Mouse (Mus musculus) hematopoietic stem cell, adult 5-6 weeks (primary cell): ENCODE measurements around the gene Gm20696. TPM values are rescaled to one million over a fixed set of nuclear protein-coding genes. Genes with fewer than 3 reads are reported as not detected.

ENCODE experiments used
- ATAC-seq, 2 experiments: fragments of 125-278 bp in 1 of 2; replicated peaks in 1 of 2; 2 replicates each; pipeline ENCODE4 v1.8.0; 2016 to 2017; ENCODE audit warnings: inconsistent platforms in 2 of 2, mild to moderate bottlenecking in 2 of 2, moderate number of reproducible peaks in 2 of 2, low read depth in 1 of 2, moderate TSS enrichment in 1 of 2; ENCODE audit not compliant: low FRiP score in 2 of 2, poor library complexity in 2 of 2, severe bottlenecking in 2 of 2, insufficient read depth in 1 of 2, low TSS enrichment in 1 of 2
- total RNA-seq: library from RNA; stranded (forward); fragments of 172-1452, 232-1000 nt; gene quantifications from 2 replicates; pipeline ENCODE4 v1.2.3, GENCODE M21; 2017

Gm20696 gene
- total RNA-seq, 1 experiment from 2014 or later: 1.9 TPM

- no peak for ATAC-seq
Measured at GRCm38 (mm10) chr6:99249496-99250030, 417.0 kb downstream of the Gm20696 start.

DNA sequence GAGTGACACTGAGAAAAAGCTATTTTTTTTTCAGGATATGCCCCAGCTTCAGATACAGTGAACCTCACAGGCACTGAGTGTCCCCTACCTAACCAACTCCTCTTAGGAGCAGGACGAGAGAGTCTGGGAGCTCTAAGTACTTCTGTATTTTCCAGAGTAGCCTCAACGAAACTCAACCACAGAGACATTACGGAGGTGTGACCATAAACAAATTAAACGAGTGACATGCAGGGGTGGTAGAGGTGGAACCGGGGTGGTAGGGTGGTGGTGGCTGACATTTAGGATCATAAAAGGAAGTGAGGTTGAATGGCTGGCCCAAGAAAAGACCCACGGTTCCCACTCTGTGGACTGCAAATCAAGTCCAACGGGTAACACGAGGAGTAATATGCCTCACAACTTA lies 418.2 kb downstream of the Gm20696 start:
- ATAC-seq: peak; percentile 60 to 76

GRCm38 (mm10) chr6:99241625-99242395 lies 424.8 kb downstream of the Gm20696 start:
- peak; percentile 94 to 95 for ATAC-seq

- ATAC-seq: no peak
Measured at GRCm38 (mm10) chr6:99240764-99241163, 425.8 kb downstream of the Gm20696 start.

- ATAC-seq: no peak
Measured at GRCm38 (mm10) chr6:99235588-99235987, 431.0 kb downstream of the Gm20696 start.

- ATAC-seq: no peak
Measured at GRCm38 (mm10) chr6:99233411-99233810, 433.2 kb downstream of the Gm20696 start.

DNA sequence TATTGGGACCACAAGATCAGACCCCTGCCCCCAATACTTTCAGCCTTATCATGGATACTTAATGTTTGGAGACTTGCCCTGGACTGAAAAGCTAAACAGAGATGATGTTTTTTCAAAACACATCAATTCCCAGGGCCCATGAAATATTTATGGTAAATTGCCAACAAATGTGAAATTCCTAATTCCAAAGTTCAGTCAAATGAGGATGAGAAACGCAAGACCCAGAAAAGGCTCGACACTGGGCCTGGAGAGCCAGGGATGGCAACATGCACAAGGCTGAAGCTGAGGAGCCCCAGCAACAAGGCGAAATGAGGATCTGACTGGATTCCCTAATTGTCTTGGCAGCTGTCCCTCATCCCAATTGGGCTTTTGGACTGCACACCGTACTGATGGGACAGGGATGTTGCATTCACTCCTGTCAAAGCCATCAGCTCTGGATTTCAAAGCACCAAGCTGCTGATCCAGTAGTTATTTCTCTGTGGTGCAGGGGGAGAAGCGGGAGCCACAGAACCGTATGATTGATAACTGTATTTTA lies 438.2 kb downstream of the Gm20696 start:
- no peak for ATAC-seq

GRCm38 (mm10) chr6:99221147-99221546 lies 445.4 kb downstream of the Gm20696 start:
- no peak for ATAC-seq

DNA sequence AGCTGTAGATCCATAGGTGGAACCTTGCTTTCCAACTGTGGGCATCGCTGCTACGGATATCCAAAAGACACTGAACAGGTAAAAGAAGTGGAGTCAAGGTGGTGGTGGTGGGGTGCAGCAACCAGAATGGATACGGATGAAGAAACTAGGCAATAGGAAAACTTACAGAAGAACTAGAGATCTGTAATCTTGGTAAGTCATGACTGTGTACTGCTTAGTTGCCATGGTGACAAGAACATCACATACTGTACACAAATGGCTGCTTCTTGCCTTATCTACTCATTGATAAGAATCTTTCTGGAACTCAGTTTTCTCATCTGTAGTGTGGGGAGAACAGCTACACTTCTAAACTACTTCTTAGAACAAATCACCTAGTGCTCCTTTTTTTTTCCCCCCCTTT lies 446.1 kb downstream of the Gm20696 start:
- no peak for ATAC-seq

DNA sequence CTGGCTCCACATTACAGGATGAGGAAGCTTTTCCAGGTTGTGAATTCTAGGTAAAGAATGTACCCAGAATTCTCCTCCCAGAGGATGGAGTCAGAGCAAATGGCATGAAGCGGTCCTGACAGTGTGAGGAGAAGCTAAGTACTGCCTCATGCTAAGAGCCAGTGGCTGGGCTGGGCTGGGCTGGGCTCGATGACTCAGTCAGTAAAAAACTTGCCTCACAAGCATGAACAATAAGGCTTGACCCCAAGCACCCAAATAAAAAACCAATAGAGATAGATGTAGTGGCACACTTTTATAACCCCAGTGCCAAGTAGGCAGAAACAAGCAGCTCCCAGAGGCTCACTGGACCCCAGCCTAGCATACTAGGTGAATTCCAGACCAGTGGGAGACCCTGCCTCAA lies 448.8 kb downstream of the Gm20696 start:
- no peak for ATAC-seq

GRCm38 (mm10) chr6:99217155-99217554 lies 449.4 kb downstream of the Gm20696 start:
- ATAC-seq: no peak

- ATAC-seq: peak in 1 of 2 experiments; percentile 29; a peak in 1 of 4 replicates
Measured at GRCm38 (mm10) chr6:99212461-99212860, 454.1 kb downstream of the Gm20696 start.

GRCm38 (mm10) chr6:99211663-99212333 lies 454.8 kb downstream of the Gm20696 start:
- peak; percentile 22 to 48; a peak in 1 of 4 replicates for ATAC-seq

- no peak for ATAC-seq
Measured at GRCm38 (mm10) chr6:99210161-99210560, 456.4 kb downstream of the Gm20696 start.

Other genes with a start within 250 kb of the Gm20696 start
- 84.9 and 110 TPM in 2 replicates for gene Foxp1, start 144.1 kb downstream of the Gm20696 start, total RNA-seq
- gene Eif4e3, start within 50 bp of the Gm20696 start, total RNA-seq: 29.2 and 32.4 TPM in 2 replicates
- 0.25 and 0.88 TPM in 2 replicates for gene Gpr27, start 25.9 kb upstream of the Gm20696 start, total RNA-seq
- gene Prok2, start 59.6 kb upstream of the Gm20696 start, total RNA-seq: 0.69 TPM in 1 of 2 replicates, not detected in the other